Mouse (Mus musculus): ENCODE data around the gene Ctdnep1.

- TF ChIP-seq CTCF (IDR thresholded peaks at IDR 0.05; ENCODE audit: borderline replicate concordance, insufficient read depth, low read length) (no peak), POLR2A (IDR thresholded peaks at IDR 0.05; ENCODE audit: low read depth, low read length) (no peak)
Measured at GRCm38 (mm10) chr11:70029130-70029801, 48.3 kb downstream of the Ctdnep1 start.
